In the genomic region with DNA sequence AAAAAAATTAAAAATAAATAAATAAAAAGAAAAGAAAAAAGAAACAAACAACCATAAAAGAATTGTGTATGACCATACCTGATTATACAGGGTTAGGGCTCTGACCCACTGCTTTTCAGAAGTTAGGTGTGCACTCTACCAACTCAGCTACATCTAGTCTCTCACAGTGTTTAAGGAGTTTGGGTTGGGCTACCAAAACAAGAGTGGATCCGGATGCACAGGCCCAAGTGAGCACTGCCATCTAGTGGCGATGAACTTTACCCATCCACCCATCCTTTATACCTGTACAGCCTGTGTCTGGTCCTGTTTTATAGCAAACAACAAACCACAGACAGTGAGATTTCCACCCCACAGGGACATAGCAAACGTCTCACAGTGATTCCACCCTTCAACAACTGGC, we compare ENCODE assay signal across 9 mouse cellular contexts. TPM values are rescaled to one million over a fixed set of nuclear protein-coding genes. Genes with fewer than 3 reads are reported as not detected.
A peak's percentile ranks its signal among the peaks of the same experiment; 100 is the strongest.
DNase-seq lines count a peak whose midpoint lies in the region; ATAC-seq and TF ChIP-seq lines count a peak whose summit lies in the region.
"Had no signal": no experiment of that assay in that cellular context is flagged by ENCODE, and none has a peak within 500 bp of the region (broad histone marks: within the 10 kb centered on the region; RNA-seq: fewer than 3 reads in every experiment).

No protein-coding gene starts in this region.

- no peak overlapping the region for H3K9ac ChIP-seq in embryonic facial prominence, embryonic 14.5 days (ENCODE audit: low read depth, low read length)
- no peak overlapping the region for H3K9ac ChIP-seq in liver, embryonic 13.5 days
- H3K9ac ChIP-seq in neural tube, embryonic 11.5 days (ENCODE audit: low read length): no peak overlapping the region
- no peak overlapping the region for H3K9ac ChIP-seq in stomach, embryonic 14.5 days (replicated peaks; ENCODE audit: low read depth, low read length)
- H3K9ac ChIP-seq: embryonic facial prominence, embryonic 15.5 days had no signal

- no peaks in the 10 kb centered on the region for H3K9me3 ChIP-seq in embryonic facial prominence, embryonic 14.5 days (ENCODE audit: control insufficient read depth, low read length)
- no peaks in the 10 kb centered on the region for H3K9me3 ChIP-seq in liver, embryonic 13.5 days (replicated peaks)
- no peaks in the 10 kb centered on the region for H3K9me3 ChIP-seq in neural tube, embryonic 11.5 days (ENCODE audit: control insufficient read depth, low read length)
- H3K9me3 ChIP-seq in stomach, embryonic 14.5 days (ENCODE audit: control insufficient read depth, low read depth, low read length): no peaks in the 10 kb centered on the region
- H3K9me3 ChIP-seq: embryonic facial prominence, embryonic 15.5 days had no signal

- no peak overlapping the region for H3K27ac ChIP-seq in bone marrow, adult 2 months (ENCODE audit: control insufficient read depth, insufficient read depth, low read depth, low read length, poor library complexity)
- H3K27ac ChIP-seq in embryonic facial prominence, embryonic 14.5 days (replicated peaks; ENCODE audit: low read depth, low read length): no peak overlapping the region
- no peak overlapping the region for H3K27ac ChIP-seq in liver, embryonic 13.5 days
- H3K27ac ChIP-seq in neural tube, embryonic 11.5 days (ENCODE audit: low read depth, low read length): no peak overlapping the region
- no peak overlapping the region for H3K27ac ChIP-seq in stomach, embryonic 14.5 days (ENCODE audit: low read length)
- H3K27ac ChIP-seq: embryonic facial prominence, embryonic 15.5 days had no signal

- intact Hi-C loops in heart, postnatal 14 days (cut with DNase I): loop anchor here (1.0 to 2.0 kb wide), 3 partner anchors 41 to 294 kb away; no protein-coding TSS in a partner anchor

- H3K4me2 ChIP-seq in embryonic facial prominence, embryonic 14.5 days (ENCODE audit: low read depth, low read length): no peak overlapping the region
- H3K4me2 ChIP-seq in liver, embryonic 13.5 days: no peak overlapping the region
- no peak overlapping the region for H3K4me2 ChIP-seq in neural tube, embryonic 11.5 days (ENCODE audit: low read depth)
- H3K4me2 ChIP-seq in stomach, embryonic 14.5 days (replicated peaks; ENCODE audit: low read depth, low read length): no peak overlapping the region
- H3K4me2 ChIP-seq: embryonic facial prominence, embryonic 15.5 days had no signal

- peak; percentile 99 for ATAC-seq in CD4-positive, CD25-positive, alpha-beta regulatory T cell, adult 4 months
- peak; percentile 86 for ATAC-seq in embryonic facial prominence, embryonic 14.5 days (ENCODE audit: low read depth)
- ATAC-seq in liver, embryonic 13.5 days (ENCODE audit: low read depth): peak; percentile 43; the same call in 1 of the 2 replicates
- peak; percentile 60; the same call in 1 of the 2 replicates for ATAC-seq in neural tube, embryonic 11.5 days (ENCODE audit: insufficient read depth, low FRiP score, low TSS enrichment)
- ATAC-seq in stomach, embryonic 14.5 days (ENCODE audit: insufficient number of reproducible peaks, insufficient read depth, low FRiP score, low read depth): peak; percentile 61; the same call in 1 of the 2 replicates

- peak; percentile 96 for TF ChIP-seq CTCF in bone marrow, adult 2 months (IDR thresholded peaks at IDR 0.05; ENCODE audit: control insufficient read depth, insufficient read depth, low read length)

- no peaks in the 10 kb centered on the region for H3K36me3 ChIP-seq in embryonic facial prominence, embryonic 14.5 days (ENCODE audit: control insufficient read depth, insufficient read depth, low read length)
- H3K36me3 ChIP-seq in liver, embryonic 13.5 days: no peaks in the 10 kb centered on the region
- H3K36me3 ChIP-seq in neural tube, embryonic 11.5 days (ENCODE audit: control insufficient read depth, insufficient read depth, low read length): no peaks in the 10 kb centered on the region
- H3K36me3 ChIP-seq in stomach, embryonic 14.5 days (ENCODE audit: control insufficient read depth, insufficient read depth, low read length): no peaks in the 10 kb centered on the region
- H3K36me3 ChIP-seq: embryonic facial prominence, embryonic 15.5 days had no signal

- no peak overlapping the region for H3K4me3 ChIP-seq in bone marrow, adult 2 months (replicated peaks; ENCODE audit: control insufficient read depth, low read depth, low read length)
- no peak overlapping the region for H3K4me3 ChIP-seq in embryonic facial prominence, embryonic 14.5 days (ENCODE audit: low read depth, low read length)
- no peak overlapping the region for H3K4me3 ChIP-seq in liver, embryonic 13.5 days (replicated peaks)
- no peak overlapping the region for H3K4me3 ChIP-seq in neural tube, embryonic 11.5 days (ENCODE audit: low read depth, low read length)
- H3K4me3 ChIP-seq in stomach, embryonic 14.5 days (ENCODE audit: low read depth, low read length): no peak overlapping the region
- H3K4me3 ChIP-seq: embryonic facial prominence, embryonic 15.5 days had no signal

- H3K27me3 ChIP-seq in embryonic facial prominence, embryonic 14.5 days (replicated peaks; ENCODE audit: control insufficient read depth, insufficient read depth, low read length): no peaks in the 10 kb centered on the region
- no peaks in the 10 kb centered on the region for H3K27me3 ChIP-seq in liver, embryonic 13.5 days
- no peaks in the 10 kb centered on the region for H3K27me3 ChIP-seq in neural tube, embryonic 11.5 days (ENCODE audit: control insufficient read depth, insufficient read depth, low read length)
- no peaks in the 10 kb centered on the region for H3K27me3 ChIP-seq in stomach, embryonic 14.5 days (ENCODE audit: control insufficient read depth, insufficient read depth, low read length)
- H3K27me3 ChIP-seq: embryonic facial prominence, embryonic 15.5 days had no signal

- DNase-seq in embryonic facial prominence, embryonic 14.5 days (ENCODE audit: low spot score): peak; percentile 74
- peak; percentile 70 to 81 for DNase-seq in heart, postnatal 14 days
- peak; percentile 75 to 87 for DNase-seq in kidney, postnatal 36 days
- peak; percentile 23 for DNase-seq in liver, embryonic 13.5 days
- DNase-seq in neural tube, embryonic 11.5 days (ENCODE audit: low spot score): peak; percentile 53

- no peaks in the 10 kb centered on the region; the same call in 1 of the 2 replicates for H3K4me1 ChIP-seq in bone marrow, adult 2 months (ENCODE audit: control insufficient read depth, insufficient read depth, low read length)
- peaks cover 6% of the 10 kb centered on the region for H3K4me1 ChIP-seq in embryonic facial prominence, embryonic 14.5 days (ENCODE audit: control insufficient read depth, insufficient read depth, low read length)
- H3K4me1 ChIP-seq in liver, embryonic 13.5 days (replicated peaks): no peaks in the 10 kb centered on the region
- no peaks in the 10 kb centered on the region for H3K4me1 ChIP-seq in neural tube, embryonic 11.5 days (ENCODE audit: control insufficient read depth, insufficient read depth, low read length)
- H3K4me1 ChIP-seq in stomach, embryonic 14.5 days (ENCODE audit: control insufficient read depth, insufficient read depth, low read length): 0 out of 2 replicates have a peak, but pooled peaks cover 5% of the 10 kb centered on the region

- no peak for TF ChIP-seq POLR2A in bone marrow, adult 2 months (IDR thresholded peaks at IDR 0.05; ENCODE audit: borderline replicate concordance, control insufficient read depth, low read depth, low read length)

- 1% methylated on average over 3 of the region's 3 CpGs for WGBS in bone marrow, adult 2 months
- 3% methylated on average over 3 of the region's 3 CpGs for WGBS in embryonic facial prominence, embryonic 14.5 days
- 1% methylated on average over 3 of the region's 3 CpGs for WGBS in liver, embryonic 13.5 days (ENCODE audit: insufficient replicate concordance)
- 1% methylated on average over 3 of the region's 3 CpGs for WGBS in neural tube, embryonic 11.5 days
- 3% methylated on average over 3 of the region's 3 CpGs for WGBS in stomach, embryonic 14.5 days

RNA-seq across cellular contexts. Expression of a gene that starts 24.5 kb away (rescaled TPM):
- 100 to 1,000 TPM; 121 to 171 TPM for polyA plus RNA-seq in CD4-positive, CD25-positive, alpha-beta regulatory T cell, adult 4 months (2017; shearing (Covaris generic))
- polyA plus RNA-seq in bone marrow, adult 2 months (2011; ENCODE audit: insufficient read depth, insufficient read length, low replicate concordance, missing spikeins): 21.9 and 45.9 TPM in 2 replicates
- polyA plus RNA-seq in embryonic facial prominence, embryonic 14.5 days (2014; fragmentation: Nextera tagmentation; extraction: Ambion mirVana): 14.6 and 16.1 TPM in 2 replicates
- total RNA-seq in heart, postnatal 14 days (2021): 10 to 100 TPM in 1 of 2 experiments, 1 to 10 TPM in 1; 8.9 to 10.3 TPM
- polyA plus RNA-seq in liver, embryonic 13.5 days (2015; fragmentation: Nextera tagmentation; extraction: Ambion mirVana): 4.8 and 5.7 TPM in 2 replicates
- 2.8 and 4.0 TPM in 2 replicates for polyA plus RNA-seq in neural tube, embryonic 11.5 days (2014; fragmentation: Nextera tagmentation; extraction: Ambion mirVana)
- 7.7 and 8.4 TPM in 2 replicates for polyA plus RNA-seq in stomach, embryonic 14.5 days (2014; fragmentation: Nextera tagmentation; extraction: Ambion mirVana)

Comparison
In these comparisons a context has a peak if more than half of its experiments do, and no peak if none do; other contexts are left out.
1. ATAC-seq: peak in every context shown above with its lines; median percentile 99 in CD4-positive, CD25-positive, alpha-beta regulatory T cell, adult 4 months; 86 in embryonic facial prominence, embryonic 14.5 days; 61 in stomach, embryonic 14.5 days; 60 in neural tube, embryonic 11.5 days; 43 in liver, embryonic 13.5 days.
2. DNase-seq: peak in every context shown above with its lines; median percentile 81 in kidney, postnatal 36 days; 76 in heart, postnatal 14 days; 74 in embryonic facial prominence, embryonic 14.5 days; 53 in neural tube, embryonic 11.5 days; 23 in liver, embryonic 13.5 days.